Mouse (Mus musculus) telencephalon, adult 2 months (tissue): Measurements from ENCODE around the gene Adam6b.
"Not testable (repeated sequence)": the region's sequence is repeated elsewhere in the genome, so short reads cannot be mapped to it uniquely, and the experiment has no call there.

Experiments
- DNase-seq: peaks from one replicate; pipeline ENCODE4 v3.0.0-alpha.2; 2011; ENCODE audit warnings: low read depth, low spot score

The Adam6b gene

DNA sequence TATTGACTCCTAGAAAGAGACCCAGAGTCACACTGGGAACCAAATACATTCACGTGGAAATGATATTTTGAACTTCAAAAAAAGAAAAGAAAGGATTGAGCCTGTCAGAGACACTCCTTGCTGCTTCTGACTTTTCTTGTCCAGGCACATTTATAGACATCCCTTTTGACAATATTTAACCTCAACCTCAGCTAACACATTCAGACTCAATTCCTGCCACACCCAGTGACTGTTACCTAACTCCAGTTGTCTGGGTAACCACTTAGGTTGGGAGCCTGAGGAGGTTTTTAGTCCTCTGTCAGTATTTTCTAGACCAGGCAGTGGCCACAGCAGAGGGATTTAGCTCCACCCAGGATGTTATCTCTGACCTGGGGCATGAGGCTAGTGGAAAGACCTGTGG, at the start of gene Adam6b:
Gene Adam6b (plus strand): TSS at position 301 of the 400 bp plus-strand sequence.
- not testable (repeated sequence) for DNase-seq

GRCm38 (mm10) chr12:113446061-113446460, 43.2 kb upstream of the Adam6b start:
- no peak for DNase-seq

DNA sequence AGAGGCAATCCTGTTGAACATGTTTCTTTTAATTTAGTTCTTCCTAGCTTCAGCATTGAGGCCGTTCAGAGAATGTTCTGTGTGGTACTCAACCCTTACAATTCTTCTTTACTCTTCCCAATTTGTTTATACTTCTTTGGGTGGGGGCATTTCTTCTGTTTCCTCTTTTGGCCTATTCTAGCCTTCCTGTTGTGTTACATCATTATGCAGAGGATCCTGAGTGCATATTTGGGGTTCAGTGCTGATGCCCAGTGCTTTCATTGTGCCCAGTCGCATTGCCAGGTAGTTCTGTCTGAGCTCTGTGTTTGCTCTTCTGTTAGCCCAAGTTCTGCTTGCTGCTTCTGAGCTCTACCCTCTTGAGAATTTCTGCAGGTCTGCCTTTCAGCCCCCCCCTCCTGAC, 13.1 kb upstream of the Adam6b start:
- DNase-seq, result no peak

- DNase-seq, result no peak
Measured at GRCm38 (mm10) chr12:113482147-113482546, 7.2 kb upstream of the Adam6b start.

DNA sequence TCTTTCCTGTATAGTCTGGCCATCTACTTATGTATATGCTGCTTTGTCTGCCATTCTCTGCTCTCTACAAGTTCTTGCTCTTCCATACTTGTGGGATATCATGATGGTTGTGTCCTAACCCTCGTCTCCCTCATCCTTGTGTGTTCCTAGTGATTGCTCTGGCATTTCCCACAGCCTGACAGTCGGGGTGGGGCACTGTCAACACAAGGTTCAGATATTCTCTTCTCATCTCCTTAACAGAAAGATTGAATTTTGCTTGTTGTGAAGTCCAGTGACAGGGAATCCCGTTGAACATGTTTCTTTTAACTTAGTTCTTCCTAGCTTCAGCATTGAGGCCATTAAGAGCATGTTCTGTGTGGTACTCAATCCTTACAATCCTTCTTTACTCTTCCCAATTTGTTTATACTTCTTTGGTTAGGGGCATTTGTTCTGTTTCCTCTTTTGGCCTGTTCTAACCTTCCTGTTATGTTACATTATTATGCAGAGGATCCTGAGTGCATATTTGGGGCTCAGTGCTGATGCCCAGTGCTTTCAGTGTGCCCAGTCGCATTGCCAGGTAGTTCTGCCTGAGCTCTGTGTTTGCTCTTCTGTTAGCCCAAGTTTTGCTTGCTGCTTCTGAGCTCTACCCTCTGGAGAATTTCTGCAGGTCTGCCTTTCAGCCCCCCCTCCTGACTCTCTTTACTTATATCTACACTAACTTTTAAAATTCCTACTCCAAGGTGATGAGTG, 6.5 kb upstream of the Adam6b start:
- DNase-seq, result no peak

DNA sequence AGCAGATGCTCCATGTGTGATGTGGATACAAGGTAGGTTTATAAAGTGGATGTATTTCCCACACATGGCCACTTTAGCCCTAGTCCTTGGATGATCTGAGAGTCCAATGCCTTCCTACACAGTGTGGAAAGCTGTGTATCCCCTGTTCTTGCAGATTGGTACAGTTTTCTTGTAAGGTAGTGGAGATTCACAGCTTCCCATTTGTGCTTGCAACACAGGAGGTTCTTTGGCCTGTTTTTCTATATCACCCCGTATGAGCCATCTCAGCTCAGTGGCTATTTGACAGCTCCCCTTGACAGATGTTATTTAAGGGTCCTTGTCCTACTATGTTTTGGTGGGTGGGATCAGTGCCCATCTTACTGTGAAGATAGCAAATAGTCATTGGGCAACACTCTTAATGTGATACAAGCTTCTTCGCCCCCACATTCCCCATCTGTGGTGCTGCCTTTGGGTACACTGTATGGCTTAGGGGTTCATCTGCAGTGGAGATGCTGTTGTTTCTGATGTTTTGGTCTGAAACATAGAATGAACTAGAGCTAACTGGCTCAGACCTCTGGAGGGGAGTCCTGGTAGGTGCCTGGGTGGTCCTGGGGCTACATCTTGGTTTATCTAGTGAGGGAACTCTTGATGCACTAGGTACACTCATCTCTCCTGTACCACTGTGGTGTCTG, 5.7 kb upstream of the Adam6b start:
- no peak for DNase-seq

DNA sequence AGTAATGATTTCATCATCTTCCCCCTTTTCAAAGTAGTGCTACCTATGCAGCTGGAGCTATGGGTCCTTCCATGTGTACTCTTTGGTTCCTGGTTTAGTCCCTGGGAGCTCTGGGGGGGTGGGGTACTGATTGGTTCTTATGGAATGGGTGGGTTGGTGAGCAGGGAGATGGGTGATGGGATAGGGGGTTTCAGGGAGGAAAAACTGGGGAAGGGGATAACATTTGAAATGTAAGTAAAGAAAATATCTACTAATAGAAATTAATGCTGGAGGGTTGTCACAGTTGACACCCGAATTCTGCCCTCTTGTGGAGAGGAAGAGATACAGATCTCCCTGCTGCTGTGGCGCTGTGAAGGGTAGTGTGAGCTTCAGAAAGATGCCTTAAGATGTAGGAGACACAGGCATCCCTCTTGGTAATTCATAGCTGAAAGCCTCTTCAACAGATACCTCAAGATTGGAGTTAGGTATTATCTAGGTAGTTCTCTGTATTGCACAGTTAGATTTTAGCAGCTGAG, 4.3 kb upstream of the Adam6b start:
- no peak for DNase-seq

DNA sequence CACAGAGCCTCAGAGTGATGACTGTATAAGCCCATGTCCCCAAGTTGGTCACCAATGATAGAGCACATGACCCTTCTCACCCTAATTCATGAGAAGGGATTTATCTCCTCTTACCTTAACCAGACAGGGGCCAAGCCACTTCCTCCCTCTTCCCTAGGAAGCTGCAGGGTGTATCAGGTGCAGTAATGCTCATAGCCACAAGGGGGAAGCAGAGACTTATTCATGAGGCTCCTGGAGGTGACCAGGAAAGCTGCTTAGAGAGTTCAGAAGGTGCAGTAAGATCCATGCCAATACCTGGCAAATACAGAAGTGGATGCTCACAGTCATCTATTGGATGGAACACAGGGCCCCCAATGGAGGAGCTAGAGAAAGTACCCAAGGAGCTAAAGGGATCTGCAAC, 1.6 kb upstream of the Adam6b start:
- peak; percentile 0 for DNase-seq

DNA sequence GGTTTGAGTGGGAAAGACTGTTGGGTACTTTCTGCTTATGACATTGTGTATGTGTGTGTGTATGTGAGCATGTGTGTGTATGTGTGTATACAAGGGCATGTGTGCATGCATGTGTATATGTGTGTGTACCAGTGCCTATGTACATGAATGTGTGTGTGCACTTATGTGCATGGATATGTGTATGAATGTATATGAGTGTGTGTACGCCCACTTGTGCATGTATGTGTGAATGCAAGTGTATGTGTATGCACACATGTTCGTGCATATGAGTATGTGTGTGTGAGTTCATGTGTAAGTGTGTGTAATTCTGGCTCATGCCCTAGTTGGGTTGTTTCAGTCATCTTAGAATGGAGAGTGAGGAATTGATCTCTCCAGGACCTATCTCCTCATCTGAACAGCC, 36.6 kb downstream of the Adam6b start:
- DNase-seq, result no peak
